Mouse (Mus musculus) neutrophil, adult 59 days (primary cell): ENCODE results near the gene Tecta. TPM values are rescaled to one million over a fixed set of nuclear protein-coding genes. Genes with fewer than 3 reads are reported as not detected.

ENCODE experiments used
- total RNA-seq, 2 experiments: library from RNA; stranded (reverse); gene quantifications; 1 replicate in 1 of 2; 2 replicates in 1 of 2; pipeline ENCODE4 v1.2.4; 2023

Gene Tecta
- total RNA-seq = not detected

GRCm38 (mm10) chr9:42399829-42400228 lies at the start of gene Tecta:
TSS of gene Tecta (minus strand) at chr9:42399929.

Other genes starting within 250 kb of the Tecta start
- 10 to 100 TPM; 37.5 to 40.1 TPM for gene Sc5d, start 135.7 kb downstream of the Tecta start, total RNA-seq
- gene Tbcel, start 107.9 kb upstream of the Tecta start, total RNA-seq = 10 to 100 TPM; 30.5 to 31.6 TPM